Mouse (Mus musculus): ENCODE results near the gene Pla2g5.

The Pla2g5 gene

GRCm38 (mm10) chr4:138752603-138753002 is 110.7 kb downstream of the Pla2g5 start:
- DNase-seq (ENCODE audit: low read depth in 1 of 2, low spot score in 2 of 2), result no peak
